Mouse (Mus musculus): Measurements from ENCODE around the gene Dvl1. TPM values are rescaled to one million over a fixed set of nuclear protein-coding genes. Genes with fewer than 3 reads are reported as not detected.

Dvl1 gene
- 149 and 150 TPM in 2 replicates for polyA plus RNA-seq (2012; rRNA removed)

DNA sequence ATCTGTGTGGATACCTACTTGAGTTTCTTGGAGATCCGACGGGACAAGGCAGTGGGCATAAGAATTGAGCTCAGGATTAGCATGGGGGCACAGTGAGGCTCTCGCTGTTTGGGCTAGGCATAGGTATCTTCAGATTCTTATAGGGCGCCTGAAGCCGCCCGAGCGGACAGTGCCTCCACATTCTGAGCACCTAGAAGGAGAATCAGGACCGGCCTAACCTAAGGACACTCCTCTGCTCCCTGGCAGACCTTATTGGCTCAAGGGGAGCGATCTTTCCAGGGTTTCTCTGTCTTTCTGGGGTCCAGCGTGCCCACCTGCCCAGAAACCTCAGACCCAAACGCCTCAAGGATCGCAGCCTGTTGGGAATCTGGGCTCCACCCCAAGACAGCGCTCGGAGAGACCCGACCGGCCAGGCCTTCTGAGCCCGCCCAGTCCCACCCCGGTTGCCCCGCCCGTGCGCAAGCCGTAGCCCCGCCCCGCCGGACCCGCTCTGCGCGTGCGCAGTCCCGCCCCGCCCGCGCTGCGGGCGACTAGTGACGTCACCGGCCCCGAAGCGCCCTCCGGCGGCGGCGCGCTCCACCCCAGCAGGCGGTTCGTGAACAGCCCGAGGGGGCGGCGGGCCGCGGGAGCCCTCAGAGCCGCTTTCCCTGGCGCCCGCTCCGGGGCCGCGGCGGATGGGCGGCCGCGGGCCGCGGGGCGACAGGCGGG, at the start of gene Dvl1:
Gene Dvl1, plus strand, starts transcription at position 532 of the 708 bp plus-strand sequence.

GRCm38 (mm10) chr4:155802741-155803339, 44.4 kb upstream of the Dvl1 start, which contains the start of gene Mrpl20:
Gene Mrpl20 (plus strand): TSS chr4:155802878.

GRCm38 (mm10) chr4:155811929-155812664, 35.1 kb upstream of the Dvl1 start, which contains the start of gene Ccnl2:
Gene Ccnl2 (plus strand): TSS chr4:155812489.

DNA sequence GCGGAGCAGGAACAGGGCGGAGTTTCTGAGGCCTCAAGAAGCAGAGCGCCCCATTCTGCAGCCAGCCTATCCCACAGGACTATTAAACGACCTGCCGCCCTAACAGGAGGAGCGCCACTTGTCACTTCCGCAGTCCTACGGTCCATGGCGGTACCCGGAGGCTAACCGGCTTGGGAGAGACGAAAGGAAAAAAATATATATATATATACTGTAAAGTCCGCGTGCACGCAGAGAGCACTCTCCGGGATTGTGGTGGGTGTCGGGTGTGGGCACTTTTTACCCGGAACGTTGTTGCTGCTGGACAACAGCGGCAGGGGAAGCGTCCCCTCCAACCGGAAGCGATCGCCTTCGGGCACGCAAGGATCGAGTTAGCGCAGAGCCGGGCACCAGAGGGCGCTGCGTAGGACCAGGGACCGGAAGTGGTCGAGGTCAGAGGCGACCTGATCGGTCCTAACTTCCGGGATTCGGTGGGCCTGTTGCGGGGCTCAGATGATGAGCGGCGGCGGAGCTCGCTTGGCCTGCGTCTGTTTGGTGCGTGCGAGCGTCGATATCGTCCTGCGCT, 15.9 kb upstream of the Dvl1 start, which contains the start of gene Aurkaip1:
Gene Aurkaip1, plus strand, starts transcription at position 68 of the 562 bp plus-strand sequence.

DNA sequence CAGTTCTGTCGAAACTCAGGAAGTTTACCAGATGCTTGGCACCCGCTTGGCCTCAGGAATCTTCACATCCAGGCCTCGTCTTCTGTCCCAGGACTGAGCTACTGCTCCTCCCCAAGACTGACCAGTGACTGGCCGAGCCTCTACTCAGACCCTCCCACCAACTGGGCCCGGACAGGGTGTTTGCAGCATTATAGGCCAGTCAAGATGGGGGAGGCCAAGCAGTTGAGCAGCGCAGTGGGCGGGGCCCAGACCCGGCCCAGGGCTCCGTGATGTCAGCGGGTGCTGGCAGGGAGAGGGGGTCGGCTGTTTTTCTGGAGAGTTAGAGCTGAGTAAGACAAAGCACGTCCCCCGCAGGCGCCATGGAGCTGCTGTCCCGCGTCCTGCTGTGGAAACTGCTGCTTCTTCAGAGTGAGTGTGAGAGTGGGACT, 7.7 kb upstream of the Dvl1 start, which contains the start of gene Mxra8:
Gene Mxra8, plus strand, starts transcription at position 198 of the 428 bp plus-strand sequence.

GRCm38 (mm10) chr4:155863001-155863400, 15.8 kb downstream of the Dvl1 start, which contains the start of gene Tas1r3:
Gene Tas1r3 (minus strand): TSS chr4:155863362.

GRCm38 (mm10) chr4:155869317-155870033, 22.3 kb downstream of the Dvl1 start, which contains the start of the genes Cptp and Ints11:
Gene Cptp (minus strand): TSS chr4:155869440.
Gene Ints11 (plus strand): TSS chr4:155869546.

DNA sequence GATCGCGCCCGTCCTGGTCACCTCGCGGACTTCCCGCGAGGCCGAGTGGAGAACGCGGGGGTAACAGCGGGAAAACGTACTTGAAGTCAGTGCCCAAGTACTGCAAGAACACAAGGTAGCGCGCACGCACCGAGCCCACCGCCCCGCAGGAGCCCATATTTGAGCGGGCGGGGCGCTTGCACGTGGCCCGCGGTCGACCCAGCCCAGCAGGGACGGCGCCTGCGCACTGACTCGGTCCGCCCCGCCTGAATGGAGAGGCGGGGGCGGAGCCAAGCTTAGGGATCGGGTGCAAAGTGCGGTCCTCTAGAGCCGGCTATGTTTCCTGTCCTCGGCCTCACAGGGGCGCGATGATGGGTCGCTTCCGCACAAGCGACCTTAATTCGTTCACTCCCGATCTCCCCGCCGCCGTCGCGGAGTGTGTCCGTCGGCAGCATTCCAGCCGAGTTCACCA, 44.4 kb downstream of the Dvl1 start, which contains the start of the genes Pusl1 and Acap3:
Gene Pusl1, minus strand, starts transcription at position 231 of the 451 bp plus-strand sequence.
Gene Acap3, plus strand, starts transcription at position 272 of the 451 bp plus-strand sequence.

Other genes with a start within 250 kb of the Dvl1 start
- gene Slc35e2, start 246.0 kb upstream of the Dvl1 start, polyA plus RNA-seq (2012; rRNA removed), result 15.5 and 15.9 TPM in 2 replicates
- gene Cdk11b, start 222.5 kb upstream of the Dvl1 start, polyA plus RNA-seq (2012; rRNA removed), result 56.1 and 63.3 TPM in 2 replicates
- not detected in 2 replicates for gene Gm10563, start 202.0 kb upstream of the Dvl1 start, polyA plus RNA-seq (2012; rRNA removed)
- gene Mmp23, start 194.0 kb upstream of the Dvl1 start, polyA plus RNA-seq (2012; rRNA removed), result 9.1 and 13.0 TPM in 2 replicates
- gene Mib2, start 178.2 kb upstream of the Dvl1 start, polyA plus RNA-seq (2012; rRNA removed), result 91.5 and 97.1 TPM in 2 replicates
- gene Fndc10, start 153.1 kb upstream of the Dvl1 start, polyA plus RNA-seq (2012; rRNA removed), result 22.4 and 26.6 TPM in 2 replicates
- 122 and 133 TPM in 2 replicates for gene Ssu72, start 142.6 kb upstream of the Dvl1 start, polyA plus RNA-seq (2012; rRNA removed)
- 26.3 and 28.4 TPM in 2 replicates for gene Tmem240, start 112.6 kb upstream of the Dvl1 start, polyA plus RNA-seq (2012; rRNA removed)
- gene Atad3a, start 86.3 kb upstream of the Dvl1 start, polyA plus RNA-seq (2012; rRNA removed), result 107 TPM in 2 replicates
- gene Vwa1, start 72.7 kb upstream of the Dvl1 start, polyA plus RNA-seq (2012; rRNA removed), result 18.5 and 19.0 TPM in 2 replicates
- 0.98 and 1.3 TPM in 2 replicates for gene Tmem88b, start 61.5 kb upstream of the Dvl1 start, polyA plus RNA-seq (2012; rRNA removed)
- gene Ankrd65, start 57.0 kb upstream of the Dvl1 start, polyA plus RNA-seq (2012; rRNA removed), result 0.06 TPM in 1 of 2 replicates, not detected in the other
- 121 and 130 TPM in 2 replicates for gene Mrpl20, start 44.5 kb upstream of the Dvl1 start, polyA plus RNA-seq (2012; rRNA removed)
- gene Ccnl2, start 34.9 kb upstream of the Dvl1 start, polyA plus RNA-seq (2012; rRNA removed), result 221 and 226 TPM in 2 replicates
- gene Aurkaip1, start 16.1 kb upstream of the Dvl1 start, polyA plus RNA-seq (2012; rRNA removed), result 107 and 111 TPM in 2 replicates
- 46.6 and 77.3 TPM in 2 replicates for gene Mxra8, start 7.7 kb upstream of the Dvl1 start, polyA plus RNA-seq (2012; rRNA removed)
- 0.53 and 0.79 TPM in 2 replicates for gene Tas1r3, start 16.0 kb downstream of the Dvl1 start, polyA plus RNA-seq (2012; rRNA removed)
- gene Cptp, start 22.0 kb downstream of the Dvl1 start, polyA plus RNA-seq (2012; rRNA removed), result 20.1 and 21.9 TPM in 2 replicates
- gene Ints11, start 22.1 kb downstream of the Dvl1 start, polyA plus RNA-seq (2012; rRNA removed), result 67.9 and 76.2 TPM in 2 replicates
- 87.2 and 88.3 TPM in 2 replicates for gene Pusl1, start 44.4 kb downstream of the Dvl1 start, polyA plus RNA-seq (2012; rRNA removed)
- 101 and 108 TPM in 2 replicates for gene Acap3, start 44.4 kb downstream of the Dvl1 start, polyA plus RNA-seq (2012; rRNA removed)
- 117 and 126 TPM in 2 replicates for gene Ube2j2, start 96.4 kb downstream of the Dvl1 start, polyA plus RNA-seq (2012; rRNA removed)
- 9.6 and 14.8 TPM in 2 replicates for gene C1qtnf12, start 114.9 kb downstream of the Dvl1 start, polyA plus RNA-seq (2012; rRNA removed)
- 15.3 and 15.5 TPM in 2 replicates for gene B3galt6, start 145.2 kb downstream of the Dvl1 start, polyA plus RNA-seq (2012; rRNA removed)
- gene Sdf4, start 145.5 kb downstream of the Dvl1 start, polyA plus RNA-seq (2012; rRNA removed), result 57.2 and 69.7 TPM in 2 replicates
- 3.8 and 3.9 TPM in 2 replicates for gene Tnfrsf4, start 166.4 kb downstream of the Dvl1 start, polyA plus RNA-seq (2012; rRNA removed)
- 0.29 and 0.54 TPM in 2 replicates for gene Tnfrsf18, start 178.8 kb downstream of the Dvl1 start, polyA plus RNA-seq (2012; rRNA removed)
- 0.05 and 0.55 TPM in 2 replicates for gene Ttll10, start 212.0 kb downstream of the Dvl1 start, polyA plus RNA-seq (2012; rRNA removed)